Mouse (Mus musculus): ENCODE data around the gene Gnb5.
"Not testable (repeated sequence)": the region's sequence is repeated elsewhere in the genome, so short reads cannot be mapped to it uniquely, and the experiment has no call there.

Gnb5 gene

GRCm38 (mm10) chr9:75363001-75363400 lies 56.9 kb downstream of the Gnb5 start:
- DNase-seq: no peak

- not testable (repeated sequence) for DNase-seq
Observed at GRCm38 (mm10) chr9:75363702-75364101, 57.6 kb downstream of the Gnb5 start.

- DNase-seq: no peak
Observed at GRCm38 (mm10) chr9:75365195-75365594, 59.1 kb downstream of the Gnb5 start.

- no peak for DNase-seq
Observed at GRCm38 (mm10) chr9:75366191-75366590, 60.1 kb downstream of the Gnb5 start.

GRCm38 (mm10) chr9:75368779-75369178 lies 62.7 kb downstream of the Gnb5 start:
- DNase-seq: no peak

GRCm38 (mm10) chr9:75375606-75376005 lies 69.5 kb downstream of the Gnb5 start:
- DNase-seq: no peak

GRCm38 (mm10) chr9:75376428-75376827 lies 70.3 kb downstream of the Gnb5 start:
- no peak for DNase-seq

- no peak for DNase-seq
Observed at GRCm38 (mm10) chr9:75378774-75379173, 72.7 kb downstream of the Gnb5 start.

GRCm38 (mm10) chr9:75382825-75383224 lies 76.7 kb downstream of the Gnb5 start:
- no peak for DNase-seq

- DNase-seq: no peak
Observed at GRCm38 (mm10) chr9:75383785-75384184, 77.7 kb downstream of the Gnb5 start.

- DNase-seq: no peak
Observed at GRCm38 (mm10) chr9:75384337-75384962, 78.4 kb downstream of the Gnb5 start.

- DNase-seq: no peak
Observed at GRCm38 (mm10) chr9:75385218-75385974, 79.3 kb downstream of the Gnb5 start.

GRCm38 (mm10) chr9:75393251-75393650 lies 87.2 kb downstream of the Gnb5 start:
- DNase-seq: no peak
